Mouse (Mus musculus): ENCODE results near the gene Gas2l3.

The Gas2l3 gene

DNA sequence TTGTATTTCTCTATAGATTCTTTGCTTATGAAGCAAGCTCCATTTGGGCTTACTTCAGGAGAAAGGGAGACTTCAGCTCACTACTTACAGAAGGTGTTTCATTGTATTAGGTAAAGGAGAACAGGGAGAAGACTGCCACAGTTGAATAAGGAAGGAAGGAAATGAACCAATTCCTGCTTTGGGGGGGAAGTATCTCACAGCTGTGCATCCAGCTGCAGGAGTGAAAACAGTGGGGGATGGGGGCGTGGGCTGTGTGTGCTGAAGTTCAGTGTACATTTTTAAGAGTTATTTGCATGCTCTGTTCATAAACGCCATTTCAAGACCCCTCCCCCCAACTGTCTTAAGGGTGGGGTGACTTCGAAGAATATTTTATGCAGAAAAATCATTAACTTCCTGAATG, 10.0 kb upstream of the Gas2l3 start:
- in situ Hi-C loops (cut with MboI; ENCODE audit: low pct_unique_long_range_greater_than_20kb in 1 of 2, low sequenced_read_pairs in 2 of 2, unreplicated experiment in 1 of 2), result loop anchor here in 1 of 2 experiments (25.0 kb wide), 1 partner anchor 409 kb away; the partner anchor contains the start of gene Anks1b

DNA sequence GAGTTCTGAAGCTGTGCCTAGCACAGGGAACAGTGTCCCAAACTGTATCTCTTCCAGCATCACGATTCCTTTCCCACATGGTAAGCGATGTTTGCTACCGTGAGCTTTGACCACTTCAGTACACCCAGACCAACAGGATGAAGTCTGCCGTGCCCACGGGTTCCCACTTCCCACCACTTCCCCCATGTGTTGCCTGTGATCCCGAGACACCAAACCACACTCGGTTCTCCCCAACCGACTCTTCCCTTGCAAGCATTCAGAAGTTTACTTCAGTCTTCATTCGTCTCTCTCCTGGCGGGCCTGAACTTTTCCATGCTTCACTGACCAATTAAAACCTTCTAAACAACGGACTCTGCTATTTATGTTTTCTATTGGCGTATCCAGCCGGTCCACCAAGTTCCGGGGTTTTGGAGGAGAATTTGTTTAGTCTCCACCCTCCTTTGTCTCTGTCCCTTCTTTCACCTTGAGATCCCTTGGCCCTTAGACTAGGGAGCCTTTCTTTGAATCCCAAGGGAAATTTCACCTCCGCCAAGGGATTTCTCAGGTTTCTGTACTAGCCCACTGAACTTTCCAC, 9.4 kb upstream of the Gas2l3 start:
- in situ Hi-C loops (cut with MboI; ENCODE audit: low pct_unique_long_range_greater_than_20kb in 1 of 2, low sequenced_read_pairs in 2 of 2, unreplicated experiment in 1 of 2), result loop anchor here in 1 of 2 experiments (25.0 kb wide), 1 partner anchor 409 kb away; the partner anchor contains the start of gene Anks1b

DNA sequence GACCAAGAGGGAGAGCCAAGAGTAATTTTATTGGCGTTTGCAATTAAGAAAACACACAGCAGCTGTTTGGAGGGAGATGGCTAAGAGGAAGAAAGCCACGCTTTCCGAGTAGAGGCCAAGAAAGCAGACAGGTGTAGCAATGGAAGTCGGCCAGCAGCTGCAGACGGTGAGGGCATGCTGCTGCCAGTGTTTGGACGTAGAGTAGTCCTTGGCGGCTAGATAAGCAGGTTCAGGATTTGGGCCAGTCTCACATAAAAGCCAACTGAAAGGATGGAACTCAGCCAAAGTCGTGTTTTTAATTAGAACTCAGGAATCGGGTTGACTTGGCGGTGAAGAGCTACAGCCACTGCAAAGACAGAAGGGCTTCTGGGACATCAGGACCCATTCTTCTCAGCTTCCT, 6.6 kb upstream of the Gas2l3 start:
- in situ Hi-C loops (cut with MboI; ENCODE audit: low pct_unique_long_range_greater_than_20kb in 1 of 2, low sequenced_read_pairs in 2 of 2, unreplicated experiment in 1 of 2), result loop anchor here in 1 of 2 experiments (25.0 kb wide), 1 partner anchor 412 kb away; the partner anchor contains the start of gene Anks1b

DNA sequence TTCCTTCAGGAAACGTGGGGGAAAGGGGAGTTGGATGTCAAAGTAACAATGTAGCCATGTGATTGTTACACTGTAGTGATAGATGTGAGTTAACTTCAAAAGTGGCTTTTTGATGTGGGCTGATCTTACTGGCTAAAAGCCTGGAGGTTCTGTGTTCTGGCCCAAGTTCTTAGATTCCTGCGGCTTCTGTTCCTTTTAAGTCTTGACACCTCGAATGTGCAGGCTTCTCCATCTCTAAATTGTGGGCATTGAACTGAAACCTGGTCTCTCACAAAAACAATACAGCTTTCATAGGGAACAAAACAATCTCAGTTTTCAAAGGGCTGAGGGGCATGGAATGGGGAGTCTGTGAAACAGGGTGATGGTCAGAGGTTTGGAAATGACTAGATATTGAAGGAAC, 614 bp upstream of the Gas2l3 start:
- in situ Hi-C loops (cut with MboI; ENCODE audit: low pct_unique_long_range_greater_than_20kb in 1 of 2, low sequenced_read_pairs in 2 of 2, unreplicated experiment in 1 of 2), result no loop called here

DNA sequence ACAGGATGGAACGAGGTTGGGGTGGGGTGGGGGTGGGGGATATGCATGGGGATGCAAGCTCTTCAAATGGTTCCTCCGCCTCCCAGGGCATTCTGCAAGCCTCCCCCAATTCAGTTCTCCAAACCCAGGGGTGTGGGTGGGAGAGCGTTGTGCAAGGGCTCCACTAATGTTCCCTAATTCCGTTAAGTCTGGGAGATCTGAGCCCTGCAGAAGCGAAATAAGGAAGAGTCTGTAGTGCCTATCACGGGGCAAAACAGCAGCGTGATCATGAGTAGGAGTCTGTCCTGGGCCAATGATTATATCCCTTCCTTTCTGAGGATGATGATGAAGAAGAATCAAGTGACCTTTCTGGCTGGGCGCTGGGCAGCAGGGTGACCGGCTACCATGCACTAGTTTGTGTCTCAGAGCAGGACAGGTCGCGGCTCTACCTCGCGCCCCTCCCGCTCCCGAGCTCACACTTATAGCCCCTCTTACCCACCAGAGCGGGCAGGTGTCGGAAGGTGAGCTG, 598 bp downstream of the Gas2l3 start:
- in situ Hi-C loops (cut with MboI; ENCODE audit: low pct_unique_long_range_greater_than_20kb in 1 of 2, low sequenced_read_pairs in 2 of 2, unreplicated experiment in 1 of 2), result no loop called here

DNA sequence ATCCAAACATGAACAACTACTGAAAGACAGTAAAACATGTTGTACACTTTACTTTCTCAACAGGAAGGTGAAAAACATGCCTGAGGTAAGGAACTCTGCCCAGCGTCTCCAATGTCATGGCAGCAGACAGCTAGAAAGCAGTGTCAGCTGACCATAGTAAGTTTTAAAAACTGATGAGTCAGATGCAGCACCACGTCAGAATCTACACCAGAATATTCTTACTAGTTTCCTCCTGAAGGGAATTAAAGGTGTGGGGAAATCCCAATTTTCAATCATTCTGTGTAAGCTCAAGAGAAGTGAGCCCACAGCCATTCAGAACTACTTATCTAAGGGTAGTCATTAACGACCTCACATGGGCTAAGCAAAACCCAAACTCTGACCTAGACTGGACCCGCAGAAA, 1.1 kb downstream of the Gas2l3 start:
- in situ Hi-C loops (cut with MboI; ENCODE audit: low pct_unique_long_range_greater_than_20kb in 1 of 2, low sequenced_read_pairs in 2 of 2, unreplicated experiment in 1 of 2), result no loop called here

DNA sequence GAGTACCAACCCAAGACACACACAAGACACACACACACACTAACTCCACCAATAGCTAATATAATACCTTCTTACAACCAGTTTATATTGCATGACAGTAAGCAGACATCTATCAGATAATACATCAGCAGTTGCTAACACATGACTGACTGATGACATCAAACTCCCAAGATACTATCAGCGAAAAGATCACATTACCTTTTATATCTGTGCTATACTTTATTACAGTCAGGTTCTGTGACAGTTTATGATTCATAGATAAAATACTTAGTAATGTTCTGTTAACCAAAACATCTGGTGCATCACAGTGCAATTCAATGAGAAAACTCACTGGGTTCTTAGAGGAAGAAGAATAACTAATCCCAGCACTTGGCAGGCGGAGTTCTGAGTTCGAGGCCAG, 1.8 kb downstream of the Gas2l3 start:
- in situ Hi-C loops (cut with MboI; ENCODE audit: low pct_unique_long_range_greater_than_20kb in 1 of 2, low sequenced_read_pairs in 2 of 2, unreplicated experiment in 1 of 2), result no loop called here

DNA sequence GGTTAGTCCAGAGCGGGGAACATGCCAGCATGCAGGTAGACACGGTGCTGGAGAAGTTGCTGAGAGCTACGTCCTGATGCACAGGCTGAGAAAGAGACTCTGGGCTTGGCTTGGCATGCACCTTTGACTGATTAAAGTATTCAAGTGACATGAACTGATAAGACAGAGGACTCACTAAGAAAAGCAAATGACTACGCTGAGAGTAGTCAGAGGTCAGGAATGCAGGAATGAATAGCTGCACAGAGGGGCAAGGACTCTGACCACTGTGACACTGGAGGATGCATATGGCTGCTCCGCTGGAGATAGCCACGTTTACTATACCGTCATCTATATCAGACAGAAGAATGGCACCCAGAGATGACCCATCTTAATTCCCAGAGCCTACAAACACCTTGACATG, 4.4 kb downstream of the Gas2l3 start:
- in situ Hi-C loops (cut with MboI; ENCODE audit: low pct_unique_long_range_greater_than_20kb in 1 of 2, low sequenced_read_pairs in 2 of 2, unreplicated experiment in 1 of 2), result no loop called here

DNA sequence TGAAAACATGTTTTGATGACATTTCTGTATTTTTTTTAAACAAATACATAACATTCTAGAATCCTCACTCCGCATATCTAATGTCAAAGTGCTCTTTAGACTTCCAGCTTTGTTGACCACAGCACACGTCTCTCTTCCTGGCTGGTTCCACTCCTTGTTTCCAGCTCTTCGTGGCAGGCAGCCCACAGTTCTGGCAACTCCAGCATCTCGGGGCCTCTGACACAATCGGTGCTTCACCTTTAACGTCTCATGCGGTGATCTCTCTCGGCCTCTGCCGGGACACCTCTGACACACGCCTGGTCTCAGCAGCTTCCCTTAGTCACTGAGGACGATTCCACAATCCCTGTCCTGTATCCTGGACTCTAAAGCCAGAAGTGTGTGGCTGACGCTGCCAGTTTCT, 5.8 kb downstream of the Gas2l3 start:
- in situ Hi-C loops (cut with MboI; ENCODE audit: low pct_unique_long_range_greater_than_20kb in 1 of 2, low sequenced_read_pairs in 2 of 2, unreplicated experiment in 1 of 2), result no loop called here

DNA sequence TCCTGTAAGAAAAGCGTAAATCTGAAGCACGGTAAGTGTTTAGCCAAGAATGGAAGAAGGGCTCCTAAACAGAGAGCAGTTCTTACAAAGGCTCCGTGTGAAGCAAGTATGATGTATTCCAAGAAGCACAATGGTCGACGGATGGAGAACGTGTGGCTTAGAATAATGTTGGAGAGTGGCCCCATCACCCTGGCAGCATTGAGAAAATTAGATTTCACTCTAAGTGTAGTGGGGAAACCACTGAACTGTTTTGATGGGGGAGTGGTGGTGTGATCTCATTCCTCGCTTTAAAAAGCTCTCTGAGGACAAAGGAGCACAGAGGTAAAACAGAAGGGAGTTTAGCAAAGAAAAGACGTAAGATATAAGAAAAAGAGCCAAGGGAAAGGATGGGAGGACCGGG, 6.3 kb downstream of the Gas2l3 start:
- in situ Hi-C loops (cut with MboI; ENCODE audit: low pct_unique_long_range_greater_than_20kb in 1 of 2, low sequenced_read_pairs in 2 of 2, unreplicated experiment in 1 of 2), result no loop called here

DNA sequence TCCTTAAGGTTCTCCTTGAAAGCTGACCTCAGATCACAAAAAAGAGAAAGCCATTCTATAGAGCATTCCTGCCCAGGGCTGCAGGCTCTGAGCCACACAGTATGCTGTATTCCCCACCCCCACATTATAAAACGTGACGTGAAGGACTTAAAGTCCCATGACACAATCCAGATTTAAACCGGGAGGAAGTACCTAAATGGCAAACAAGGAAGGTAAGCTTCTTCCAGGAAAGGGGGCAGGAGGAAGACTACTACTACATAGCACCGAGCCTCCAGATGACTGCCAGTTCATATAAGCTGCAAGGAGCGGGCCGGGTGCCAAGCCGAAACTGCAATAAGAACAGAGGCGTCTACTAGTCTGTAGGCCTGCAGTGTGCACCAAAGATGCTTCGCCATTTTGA, 7.8 kb downstream of the Gas2l3 start:
- in situ Hi-C loops (cut with MboI; ENCODE audit: low pct_unique_long_range_greater_than_20kb in 1 of 2, low sequenced_read_pairs in 2 of 2, unreplicated experiment in 1 of 2), result no loop called here

DNA sequence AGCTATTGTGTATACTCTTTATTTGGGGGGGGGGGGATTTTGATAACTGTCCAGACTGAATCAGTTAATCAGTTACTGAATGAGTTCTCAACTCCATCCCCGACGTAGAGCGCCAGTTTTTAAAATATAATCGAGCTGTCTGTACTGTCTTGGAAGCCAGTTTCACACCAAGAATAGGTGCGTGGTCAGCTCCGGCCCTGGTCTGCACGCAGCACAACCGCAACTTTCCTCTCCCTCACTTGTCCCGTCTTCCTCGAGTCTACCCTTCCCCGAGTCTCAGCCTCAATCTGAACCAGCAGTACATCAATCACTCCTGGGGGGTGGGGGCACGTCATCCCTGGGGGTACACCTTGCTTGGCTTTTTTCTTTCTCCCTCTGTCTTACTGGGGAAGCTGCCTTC, 8.4 kb downstream of the Gas2l3 start:
- in situ Hi-C loops (cut with MboI; ENCODE audit: low pct_unique_long_range_greater_than_20kb in 1 of 2, low sequenced_read_pairs in 2 of 2, unreplicated experiment in 1 of 2), result no loop called here

DNA sequence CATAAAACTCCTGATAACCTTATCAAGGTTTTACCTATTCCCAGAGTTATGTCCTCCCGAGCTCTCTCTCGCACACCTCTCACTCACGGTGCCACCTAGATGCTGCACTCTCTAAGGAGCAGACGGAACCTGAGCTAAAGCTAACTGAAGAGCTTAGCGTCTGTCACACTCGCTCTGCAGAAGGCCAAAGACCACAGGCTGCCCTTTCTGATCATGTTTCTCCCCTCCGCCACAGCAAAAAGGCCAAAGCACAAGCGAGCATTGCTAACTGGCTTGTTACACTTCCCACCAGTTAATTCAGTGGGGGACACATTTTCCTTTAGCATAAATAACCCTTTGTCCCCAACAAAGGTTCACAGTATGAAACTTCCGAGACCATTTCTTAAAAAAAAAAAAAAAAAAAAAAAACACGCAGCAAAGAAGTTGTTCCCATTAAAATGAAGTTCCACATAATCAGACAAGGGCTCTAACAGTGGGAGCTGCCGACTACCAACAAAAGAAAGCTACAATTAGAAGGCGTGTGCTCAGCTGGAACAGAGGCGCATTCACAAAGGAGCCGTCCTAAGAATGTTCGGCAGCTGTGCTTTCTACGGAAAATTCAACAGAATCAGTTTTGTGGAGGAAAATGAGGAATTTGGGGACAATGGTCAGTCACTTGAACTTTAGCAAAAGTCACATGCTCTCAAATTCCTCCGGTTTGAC, 9.1 kb downstream of the Gas2l3 start:
- in situ Hi-C loops (cut with MboI; ENCODE audit: low pct_unique_long_range_greater_than_20kb in 1 of 2, low sequenced_read_pairs in 2 of 2, unreplicated experiment in 1 of 2), result no loop called here

DNA sequence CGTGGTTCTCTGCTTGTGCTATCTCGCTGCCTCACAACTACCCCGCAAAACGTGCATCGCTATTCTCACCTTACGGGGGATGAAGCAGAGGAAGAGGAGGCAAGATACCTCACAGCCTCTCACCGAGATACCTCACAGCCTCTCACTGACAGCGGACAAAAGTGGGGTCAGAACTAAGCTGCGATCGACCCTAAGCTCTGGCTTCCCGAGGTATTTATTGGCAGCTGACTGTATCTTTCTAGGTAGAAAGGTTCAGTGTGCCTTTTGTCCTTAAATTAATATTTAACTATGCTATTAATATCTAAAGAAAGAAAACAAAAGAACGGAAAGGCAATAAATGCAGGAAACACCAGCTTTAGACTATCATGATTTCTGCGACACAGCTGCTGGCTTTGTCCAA, 11.0 kb downstream of the Gas2l3 start:
- in situ Hi-C loops (cut with MboI; ENCODE audit: low pct_unique_long_range_greater_than_20kb in 1 of 2, low sequenced_read_pairs in 2 of 2, unreplicated experiment in 1 of 2), result no loop called here

DNA sequence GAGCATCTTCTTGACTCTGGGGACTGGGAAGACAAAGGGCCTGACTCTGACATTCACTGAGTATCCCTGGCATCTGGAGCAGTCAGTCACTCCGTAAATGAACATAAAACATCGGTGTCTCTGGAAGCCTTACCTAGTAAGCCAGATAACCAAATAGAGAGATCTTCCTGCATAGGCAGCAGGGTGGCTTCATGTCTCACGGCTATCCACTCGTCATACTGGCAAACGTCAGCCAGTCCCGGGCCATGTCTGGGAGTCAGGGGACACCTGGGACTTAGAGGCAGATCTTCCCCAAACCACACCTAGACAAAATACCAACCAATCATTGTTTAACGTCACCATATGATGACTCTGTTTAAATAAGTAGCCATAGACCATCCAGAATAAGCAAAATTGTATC, 13.0 kb downstream of the Gas2l3 start:
- in situ Hi-C loops (cut with MboI; ENCODE audit: low pct_unique_long_range_greater_than_20kb in 1 of 2, low sequenced_read_pairs in 2 of 2, unreplicated experiment in 1 of 2), result no loop called here

DNA sequence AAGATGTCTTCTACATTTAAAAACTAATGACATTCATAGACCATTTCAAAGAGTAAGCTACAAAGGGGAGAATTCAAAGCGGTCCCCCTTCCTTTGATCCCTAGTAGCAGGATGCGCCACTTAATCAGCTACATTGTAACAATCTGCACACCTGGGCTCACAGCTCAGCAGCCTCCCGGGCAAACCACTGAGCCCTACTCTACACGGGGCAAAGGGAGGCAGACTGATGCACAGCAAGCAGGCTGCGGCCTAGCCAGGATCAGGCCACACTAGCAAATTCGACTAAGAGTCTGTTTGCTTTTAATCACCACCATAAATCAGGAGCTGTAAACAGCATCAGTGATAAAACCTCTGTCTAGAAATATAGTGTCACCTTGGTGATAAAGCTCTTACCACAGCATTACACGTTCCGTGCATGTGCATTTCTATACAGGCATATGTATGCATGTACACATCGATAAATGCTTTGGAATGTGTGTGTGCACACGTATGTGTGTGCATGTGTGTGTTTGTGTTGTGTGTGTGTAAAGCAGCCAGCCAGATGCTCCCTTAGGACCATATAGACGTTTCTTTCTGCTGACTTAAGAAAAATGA, 18.9 kb downstream of the Gas2l3 start:
- in situ Hi-C loops (cut with MboI; ENCODE audit: low pct_unique_long_range_greater_than_20kb in 1 of 2, low sequenced_read_pairs in 2 of 2, unreplicated experiment in 1 of 2), result no loop called here

DNA sequence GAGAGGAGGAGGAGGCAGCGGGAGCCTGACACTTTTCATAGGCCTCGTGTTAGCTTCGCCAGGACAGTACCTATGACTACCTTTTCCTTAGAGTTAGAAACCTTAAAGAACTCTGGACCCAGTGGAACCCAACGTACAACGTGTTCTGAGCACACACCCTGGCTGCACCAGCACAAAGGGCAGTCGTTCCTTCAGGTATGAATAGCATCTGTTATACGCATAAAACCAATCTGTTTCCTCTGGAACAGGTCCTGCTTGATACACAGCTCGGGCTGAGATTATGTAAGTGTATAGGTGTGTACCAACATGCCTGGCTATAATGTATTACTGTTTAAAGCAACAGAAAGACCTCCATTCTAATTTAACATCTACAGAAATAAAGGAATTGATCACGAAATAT, 19.6 kb downstream of the Gas2l3 start:
- in situ Hi-C loops (cut with MboI; ENCODE audit: low pct_unique_long_range_greater_than_20kb in 1 of 2, low sequenced_read_pairs in 2 of 2, unreplicated experiment in 1 of 2), result no loop called here

DNA sequence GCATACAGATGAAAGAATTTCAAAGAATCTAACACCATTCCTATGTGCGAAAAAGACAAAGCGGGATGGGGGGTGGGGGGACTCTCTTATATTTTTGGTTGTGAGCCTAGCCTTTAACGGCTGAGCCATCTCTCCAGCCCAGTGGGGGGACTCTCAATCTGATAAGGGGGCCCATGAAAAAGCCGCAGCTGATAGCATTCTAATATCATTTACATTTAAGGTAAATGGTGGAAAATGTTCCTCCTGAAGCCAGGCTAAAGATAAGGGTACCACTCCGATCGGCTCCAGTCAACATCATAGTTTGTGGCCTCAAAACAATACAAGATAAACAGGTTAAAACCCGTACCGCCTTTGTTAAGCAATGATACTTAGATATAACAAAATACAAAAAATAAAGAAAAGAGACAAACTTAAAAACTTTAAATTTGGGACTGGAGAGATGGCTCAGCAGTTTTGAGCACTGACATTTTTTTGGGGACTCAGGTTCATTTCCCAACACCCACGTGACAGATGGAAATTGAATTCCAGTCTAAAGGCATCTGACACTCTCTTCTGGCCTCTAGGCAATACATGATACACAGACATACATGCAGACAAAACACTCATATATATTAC, 20.5 kb downstream of the Gas2l3 start:
- in situ Hi-C loops (cut with MboI; ENCODE audit: low pct_unique_long_range_greater_than_20kb in 1 of 2, low sequenced_read_pairs in 2 of 2, unreplicated experiment in 1 of 2), result no loop called here

DNA sequence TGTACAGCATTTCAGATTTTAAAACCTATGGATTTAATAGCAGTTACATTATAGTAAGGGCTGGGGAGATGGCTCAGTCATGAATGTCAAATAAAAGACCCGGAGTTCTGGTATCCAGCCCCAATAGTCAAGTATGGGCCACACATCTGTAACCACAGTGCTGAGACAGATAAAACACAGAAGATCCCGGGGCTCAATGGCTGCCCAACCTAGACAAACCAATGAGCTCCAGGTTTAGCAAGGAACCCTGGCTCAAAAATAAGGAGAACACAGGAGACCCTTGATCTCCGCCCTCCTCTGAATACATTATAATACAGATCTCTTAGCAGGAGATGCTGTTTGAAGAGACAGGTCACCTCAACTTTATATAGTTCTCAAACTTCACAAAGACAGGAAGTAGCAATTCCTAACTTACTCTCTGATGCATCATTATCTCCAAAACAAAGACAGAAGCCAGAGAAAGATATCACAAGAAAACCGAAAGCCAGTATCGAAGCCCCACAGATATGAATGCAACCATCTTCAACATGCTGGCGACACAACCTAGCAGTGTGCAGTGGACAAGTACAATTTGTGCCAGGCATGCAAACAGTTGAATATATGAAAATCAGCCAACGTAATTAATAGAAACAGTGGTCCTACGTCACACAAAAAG, 21.1 kb downstream of the Gas2l3 start:
- in situ Hi-C loops (cut with MboI; ENCODE audit: low pct_unique_long_range_greater_than_20kb in 1 of 2, low sequenced_read_pairs in 2 of 2, unreplicated experiment in 1 of 2), result no loop called here
